Comparison of ENCODE assay signal across 1 mouse cellular context in the genomic region with DNA sequence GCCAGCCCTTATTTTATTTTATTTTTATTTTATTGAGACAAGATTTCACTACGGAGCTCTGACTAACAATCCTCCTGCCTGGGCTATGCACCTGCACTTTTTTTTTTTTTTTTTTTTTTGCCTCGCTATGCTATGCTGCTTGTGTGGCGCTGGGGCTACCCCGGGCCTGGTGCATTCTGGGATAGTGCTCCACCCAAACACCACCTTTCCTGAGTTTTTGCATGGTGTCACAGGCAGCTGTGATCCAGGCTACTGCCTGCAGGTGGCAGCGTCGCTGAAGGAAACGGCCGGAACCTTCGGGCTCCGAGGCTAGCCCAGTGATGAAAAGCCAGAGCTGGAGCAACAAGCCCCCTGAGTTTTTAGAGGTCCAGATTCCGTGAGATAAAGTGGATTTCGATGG.
TF ChIP-seq lines count a peak whose summit lies in the region.

No protein-coding gene starts in this region.

TF ChIP-seq in CH12.LX, 34 proteins besides CTCF, POLR2A, EP300 and RAD21 (continued from another document):
- TF ChIP-seq USF2 (conservative IDR thresholded peaks at IDR 0.05; ENCODE audit: low read depth, low read length) = no peak
- peak; percentile 40; the same call in 1 of the 2 replicates for TF ChIP-seq IRF4 (IDR thresholded peaks at IDR 0.05; ENCODE audit: low read depth, low read length)
- TF ChIP-seq MEF2A (IDR thresholded peaks at IDR 0.05; ENCODE audit: borderline replicate concordance, low read depth, low read length) = 0 out of 2 replicates have a peak, but pooled peaks have one; percentile 47
- peak; percentile 80 for TF ChIP-seq SMC3 (IDR thresholded peaks at IDR 0.05; ENCODE audit: low read depth, low read length)
TF ChIP-seq in CH12.LX: peak in this region for 14.
